Mouse (Mus musculus) testis, postnatal 14 days (tissue): Measurements from ENCODE around the gene Tfpi.
"Not testable (repeated sequence)": the region's sequence is repeated elsewhere in the genome, so short reads cannot be mapped to it uniquely, and the experiment has no call there.

Experiments
- DNase-seq: peaks from one replicate; pipeline ENCODE4 v3.0.0; 2021; ENCODE audit warnings: low spot score

Tfpi gene

GRCm38 (mm10) chr2:84476577-84476976 lies at the start of gene Tfpi:
Gene Tfpi (minus strand): TSS chr2:84476775.
- DNase-seq: no peak

- no peak for DNase-seq
Observed at GRCm38 (mm10) chr2:84526221-84526620, 49.6 kb upstream of the Tfpi start.

GRCm38 (mm10) chr2:84525806-84526205 lies 49.2 kb upstream of the Tfpi start:
- DNase-seq: no peak

GRCm38 (mm10) chr2:84525047-84525446 lies 48.5 kb upstream of the Tfpi start:
- no peak for DNase-seq

- no peak for DNase-seq
Observed at GRCm38 (mm10) chr2:84523994-84524393, 47.4 kb upstream of the Tfpi start.

GRCm38 (mm10) chr2:84523103-84523865 lies 46.7 kb upstream of the Tfpi start:
- DNase-seq: no peak

- DNase-seq: peak; percentile 8
Observed at GRCm38 (mm10) chr2:84519514-84520067, 43.0 kb upstream of the Tfpi start.

- peak; percentile 57 for DNase-seq
Observed at GRCm38 (mm10) chr2:84518767-84519166, 42.2 kb upstream of the Tfpi start.

GRCm38 (mm10) chr2:84513281-84513680 lies 36.7 kb upstream of the Tfpi start:
- no peak for DNase-seq

- DNase-seq: no peak
Observed at GRCm38 (mm10) chr2:84511508-84511907, 34.9 kb upstream of the Tfpi start.

GRCm38 (mm10) chr2:84511036-84511435 lies 34.5 kb upstream of the Tfpi start:
- DNase-seq: no peak

GRCm38 (mm10) chr2:84504954-84505394 lies 28.4 kb upstream of the Tfpi start:
- DNase-seq: not testable (repeated sequence)

- DNase-seq: no peak
Observed at GRCm38 (mm10) chr2:84504285-84504684, 27.7 kb upstream of the Tfpi start.

GRCm38 (mm10) chr2:84498921-84499320 lies 22.3 kb upstream of the Tfpi start:
- DNase-seq: no peak

- DNase-seq: no peak
Observed at GRCm38 (mm10) chr2:84495108-84495507, 18.5 kb upstream of the Tfpi start.

- no peak for DNase-seq
Observed at GRCm38 (mm10) chr2:84493626-84494025, 17.1 kb upstream of the Tfpi start.

GRCm38 (mm10) chr2:84491715-84492114 lies 15.1 kb upstream of the Tfpi start:
- DNase-seq: no peak

- no peak for DNase-seq
Observed at GRCm38 (mm10) chr2:84487705-84488291, 11.2 kb upstream of the Tfpi start.

GRCm38 (mm10) chr2:84481863-84482262 lies 5.3 kb upstream of the Tfpi start:
- DNase-seq: peak; percentile 18

- no peak for DNase-seq
Observed at GRCm38 (mm10) chr2:84479036-84479435, 2.5 kb upstream of the Tfpi start.

- no peak for DNase-seq
Observed at GRCm38 (mm10) chr2:84477759-84478158, 1.2 kb upstream of the Tfpi start.

GRCm38 (mm10) chr2:84476131-84476530 lies 444 bp downstream of the Tfpi start:
- no peak for DNase-seq

- no peak for DNase-seq
Observed at GRCm38 (mm10) chr2:84475601-84476000, 974 bp downstream of the Tfpi start.
